Mouse (Mus musculus) heart, postnatal 0 days (tissue): ENCODE measurements around the gene Glis3. TPM values are rescaled to one million over a fixed set of nuclear protein-coding genes. Genes with fewer than 3 reads are reported as not detected.

Source experiments
- ATAC-seq: fragments of 200-750 bp; cut with Nextera tagmentation; 2 replicates; pipeline ENCODE4 v1.8.0; 2017; ENCODE audit warnings: low read depth, moderate number of reproducible peaks, moderate library complexity; ENCODE audit not compliant: insufficient read depth
- DNase-seq: peaks from one replicate; pipeline ENCODE4 v3.0.0-alpha.2; 2016; ENCODE audit warnings: low spot score
- H3K27ac ChIP-seq: fragments of 300-500 bp; sonication (generic); 2 replicates; pipeline ENCODE4 v1.5.1; 2014; ENCODE audit warnings: low read depth, mild to moderate bottlenecking
- H3K27me3 ChIP-seq: fragments of 300-500 bp; sonication (generic); 2 replicates; pipeline ENCODE4 v1.6.1; 2014; ENCODE audit warnings: low read length, mixed read lengths; ENCODE audit not compliant: control insufficient read depth, insufficient read depth
- H3K36me3 ChIP-seq: fragments of 300-500 bp; sonication (generic); replicated peaks from 2 replicates; pipeline ENCODE4 v1.6.1; 2014; ENCODE audit warnings: low read length, mixed read lengths; ENCODE audit not compliant: control insufficient read depth, insufficient read depth
- H3K4me1 ChIP-seq: fragments of 300-500 bp; sonication (generic); 2 replicates; pipeline ENCODE4 v1.6.1; 2014; ENCODE audit warnings: antibody characterized with exemption; ENCODE audit not compliant: control insufficient read depth, insufficient read depth
- H3K4me2 ChIP-seq: fragments of 300-500 bp; sonication (generic); 2 replicates; pipeline ENCODE4 v1.6.1; 2014; ENCODE audit warnings: low read depth, mild to moderate bottlenecking, low read length, moderate library complexity
- H3K4me3 ChIP-seq: fragments of 300-500 bp; sonication (generic); 2 replicates; pipeline ENCODE4 v1.5.1; 2014; ENCODE audit warnings: low read depth, low read length
- H3K9ac ChIP-seq: fragments of 300-500 bp; sonication (generic); replicated peaks from 2 replicates; pipeline ENCODE4 v1.6.1; 2014; ENCODE audit warnings: low read depth, low read length, mixed read lengths
- H3K9me3 ChIP-seq: fragments of 300-500 bp; sonication (generic); replicated peaks from 2 replicates; pipeline ENCODE4 v1.6.1; 2016; ENCODE audit warnings: low read length; ENCODE audit not compliant: control insufficient read depth
- CTCF ChIP-seq: IDR thresholded peaks from 2 replicates; pipeline ENCODE4 v1.5.1; 2016; ENCODE audit warnings: antibody characterized with exemption, control low read depth, low read depth
- EP300 ChIP-seq: IDR thresholded peaks from 2 replicates; pipeline ENCODE4 v1.6.1; 2016; ENCODE audit warnings: antibody characterized with exemption, low read depth
- WGBS: fragments of 180-500 bp; shearing (Covaris S2); extraction: QIAGEN DNeasy Blood & Tissue Kit; methylation state at CpG from one replicate; pipeline ENCODE4 v1.1.7; 2014; 5-methylcytosine and 5-hydroxymethylcytosine counted together
- polyA plus RNA-seq: library from polyadenylated mRNA; unstranded; fragments of >200 nt; fragmentation: Nextera tagmentation; extraction: Ambion mirVana; gene quantifications from 2 replicates; pipeline ENCODE4 v1.2.1, GENCODE M21; 2015
- total RNA-seq: library from RNA; depleted of rRNA; stranded (reverse); fragments of >200 nt; gene quantifications from 2 replicates; pipeline ENCODE4 v1.2.3, GENCODE M21; 2014; ENCODE audit warnings: low replicate concordance; rRNA removed

Glis3 gene
- total and polyA plus RNA-seq, 2 experiments from 2014 or later, result 0.34 to 10.0 TPM

DNA sequence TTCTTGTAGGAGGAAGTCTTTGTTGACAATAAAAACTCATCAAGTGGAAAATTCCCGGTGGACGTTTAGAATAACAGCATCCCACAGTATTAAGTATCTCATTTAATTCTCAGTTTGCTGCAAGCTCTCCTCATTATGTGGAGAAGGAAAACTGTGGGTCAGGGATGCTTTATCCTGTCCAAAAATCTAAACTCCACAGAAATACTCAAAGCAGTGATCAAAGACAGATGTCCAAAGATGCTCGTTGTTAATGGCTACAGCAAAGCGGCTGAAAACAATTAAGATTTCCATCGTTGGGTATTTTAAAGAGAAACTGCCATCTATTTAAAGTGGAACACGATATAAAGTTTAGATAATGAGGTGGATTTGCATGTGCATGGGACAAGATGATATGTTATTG is 454.2 kb downstream of the Glis3 start:
- H3K27me3 ChIP-seq, result no peaks in the 10 kb centered on the region
- H3K4me3 ChIP-seq, result no peak overlapping the region
- ATAC-seq (no peak), DNase-seq (no peak)
- H3K9me3 ChIP-seq, result no peaks in the 10 kb centered on the region
- H3K9ac ChIP-seq, result no peak overlapping the region
- 69% methylated on average over 6 of the region's 6 CpGs for WGBS
- H3K4me2 ChIP-seq, result no peak overlapping the region
- TF ChIP-seq EP300 (no peak), CTCF (no peak)
- H3K27ac ChIP-seq, result no peak overlapping the region
- no peaks in the 10 kb centered on the region for H3K36me3 ChIP-seq
- no peaks in the 10 kb centered on the region for H3K4me1 ChIP-seq

- DNase-seq (no peak), ATAC-seq (no peak)
- Histone ChIP-seq H3K9ac (no peak overlapping the region), H3K36me3 (no peaks in the 10 kb centered on the region), H3K27me3 (no peaks in the 10 kb centered on the region), H3K4me3 (no peak overlapping the region), H3K4me2 (no peak overlapping the region), H3K9me3 (0 out of 2 replicates have a peak, but pooled peaks cover 4% of the 10 kb centered on the region), H3K27ac (no peak overlapping the region), H3K4me1 (no peaks in the 10 kb centered on the region)
- 51% methylated on average over 4 of the region's 4 CpGs for WGBS
- TF ChIP-seq EP300 (no peak), CTCF (no peak)
Measured at GRCm38 (mm10) chr19:28211630-28212029, 468.2 kb downstream of the Glis3 start.

Other genes with a start within 250 kb of the Glis3 start
- gene Slc1a1, start 155.0 kb upstream of the Glis3 start, total RNA-seq, result 9.7 and 14.1 TPM in 2 replicates
- 2.3 and 3.7 TPM in 2 replicates for gene Slc1a1, start 155.0 kb upstream of the Glis3 start, polyA plus RNA-seq